Mouse (Mus musculus): ENCODE results near the gene Bcar1. TPM values are rescaled to one million over a fixed set of nuclear protein-coding genes. Genes with fewer than 3 reads are reported as not detected.

Bcar1 gene
- polyA plus RNA-seq, 1 experiment, result 29.5 TPM

- no peaks in the 10 kb centered on the region for H3K27me3 ChIP-seq (ENCODE audit: control insufficient read depth, insufficient read depth, low read length)
- peak overlapping the region; percentile 90 for H3K27ac ChIP-seq (ENCODE audit: control insufficient read depth, insufficient read depth, low read depth, low read length)
- H3K36me3 ChIP-seq (ENCODE audit: control insufficient read depth, insufficient read depth, low read length), result no peaks in the 10 kb centered on the region
- H3K4me1 ChIP-seq (ENCODE audit: control insufficient read depth, insufficient read depth, low read length), result peaks cover 34% of the 10 kb centered on the region
- peak overlapping the region; percentile 96 for H3K4me3 ChIP-seq (ENCODE audit: control insufficient read depth, low read depth, low read length)
- TF ChIP-seq POLR2A (IDR thresholded peaks at IDR 0.05; ENCODE audit: control insufficient read depth, low read depth, low read length) (no peak), CTCF (IDR thresholded peaks at IDR 0.05; ENCODE audit: control insufficient read depth, insufficient read depth, insufficient replicate concordance, low read depth, low read length) (no peak)
These were observed 12.2 kb downstream of the Bcar1 start for GRCm38 (mm10) chr8:111731231-111731977.

- Histone ChIP-seq H3K27ac (ENCODE audit: control insufficient read depth, insufficient read depth, low read depth, low read length) (peak overlapping the region; percentile 34; the same call in 1 of the 2 replicates), H3K4me1 (ENCODE audit: control insufficient read depth, insufficient read depth, low read length) (peaks cover 28% of the 10 kb centered on the region), H3K36me3 (ENCODE audit: control insufficient read depth, insufficient read depth, low read length) (no peaks in the 10 kb centered on the region), H3K4me3 (ENCODE audit: control insufficient read depth, low read depth, low read length) (no peak overlapping the region), H3K27me3 (ENCODE audit: control insufficient read depth, insufficient read depth, low read length) (no peaks in the 10 kb centered on the region)
- TF ChIP-seq POLR2A (IDR thresholded peaks at IDR 0.05; ENCODE audit: control insufficient read depth, low read depth, low read length), result 0 out of 2 replicates have a peak, but pooled peaks have one; percentile 19
- TF ChIP-seq CTCF (IDR thresholded peaks at IDR 0.05; ENCODE audit: control insufficient read depth, insufficient read depth, insufficient replicate concordance, low read depth, low read length), result no peak
These were observed 14.1 kb downstream of the Bcar1 start for GRCm38 (mm10) chr8:111729233-111730170.

- H3K27ac ChIP-seq (ENCODE audit: control insufficient read depth, insufficient read depth, low read depth, low read length), result no peak overlapping the region
- H3K27me3 ChIP-seq (ENCODE audit: control insufficient read depth, insufficient read depth, low read length), result no peaks in the 10 kb centered on the region
- TF ChIP-seq POLR2A (IDR thresholded peaks at IDR 0.05; ENCODE audit: control insufficient read depth, low read depth, low read length) (no peak), CTCF (IDR thresholded peaks at IDR 0.05; ENCODE audit: control insufficient read depth, insufficient read depth, insufficient replicate concordance, low read depth, low read length) (no peak)
- peaks cover 28% of the 10 kb centered on the region for H3K4me1 ChIP-seq (ENCODE audit: control insufficient read depth, insufficient read depth, low read length)
- no peaks in the 10 kb centered on the region for H3K36me3 ChIP-seq (ENCODE audit: control insufficient read depth, insufficient read depth, low read length)
- no peak overlapping the region for H3K4me3 ChIP-seq (ENCODE audit: control insufficient read depth, low read depth, low read length)
These were observed 15.1 kb downstream of the Bcar1 start for GRCm38 (mm10) chr8:111728481-111728880.

GRCm38 (mm10) chr8:111727553-111727952, 16.1 kb downstream of the Bcar1 start:
- Histone ChIP-seq H3K27ac (ENCODE audit: control insufficient read depth, insufficient read depth, low read depth, low read length) (0 out of 2 replicates have a peak overlapping the region, but pooled peaks have one; percentile 3), H3K4me1 (ENCODE audit: control insufficient read depth, insufficient read depth, low read length) (peaks cover 25% of the 10 kb centered on the region), H3K4me3 (ENCODE audit: control insufficient read depth, low read depth, low read length) (no peak overlapping the region), H3K27me3 (ENCODE audit: control insufficient read depth, insufficient read depth, low read length) (no peaks in the 10 kb centered on the region), H3K36me3 (ENCODE audit: control insufficient read depth, insufficient read depth, low read length) (no peaks in the 10 kb centered on the region)
- TF ChIP-seq CTCF (IDR thresholded peaks at IDR 0.05; ENCODE audit: control insufficient read depth, insufficient read depth, insufficient replicate concordance, low read depth, low read length), result no peak
- no peak for TF ChIP-seq POLR2A (IDR thresholded peaks at IDR 0.05; ENCODE audit: control insufficient read depth, low read depth, low read length)

- H3K27ac ChIP-seq (ENCODE audit: control insufficient read depth, insufficient read depth, low read depth, low read length), result no peak overlapping the region
- TF ChIP-seq CTCF (IDR thresholded peaks at IDR 0.05; ENCODE audit: control insufficient read depth, insufficient read depth, insufficient replicate concordance, low read depth, low read length) (no peak), POLR2A (IDR thresholded peaks at IDR 0.05; ENCODE audit: control insufficient read depth, low read depth, low read length) (no peak)
- no peaks in the 10 kb centered on the region; the same call in 1 of the 2 replicates for H3K36me3 ChIP-seq (ENCODE audit: control insufficient read depth, insufficient read depth, low read length)
- no peaks in the 10 kb centered on the region for H3K27me3 ChIP-seq (ENCODE audit: control insufficient read depth, insufficient read depth, low read length)
- H3K4me3 ChIP-seq (ENCODE audit: control insufficient read depth, low read depth, low read length), result no peak overlapping the region
- H3K4me1 ChIP-seq (ENCODE audit: control insufficient read depth, insufficient read depth, low read length), result peaks cover 19% of the 10 kb centered on the region
These were observed 17.3 kb downstream of the Bcar1 start for GRCm38 (mm10) chr8:111726102-111726900.

- no peak overlapping the region for H3K4me3 ChIP-seq (ENCODE audit: control insufficient read depth, low read depth, low read length)
- TF ChIP-seq CTCF (IDR thresholded peaks at IDR 0.05; ENCODE audit: control insufficient read depth, insufficient read depth, insufficient replicate concordance, low read depth, low read length) (no peak), POLR2A (IDR thresholded peaks at IDR 0.05; ENCODE audit: control insufficient read depth, low read depth, low read length) (no peak)
- peaks cover 10% of the 10 kb centered on the region for H3K4me1 ChIP-seq (ENCODE audit: control insufficient read depth, insufficient read depth, low read length)
- H3K36me3 ChIP-seq (ENCODE audit: control insufficient read depth, insufficient read depth, low read length), result peaks cover 4% of the 10 kb centered on the region; the same call in 1 of the 2 replicates
- no peak overlapping the region for H3K27ac ChIP-seq (ENCODE audit: control insufficient read depth, insufficient read depth, low read depth, low read length)
- no peaks in the 10 kb centered on the region for H3K27me3 ChIP-seq (ENCODE audit: control insufficient read depth, insufficient read depth, low read length)
These were observed 18.3 kb downstream of the Bcar1 start for GRCm38 (mm10) chr8:111725341-111725740.

Data from testis, adult 2 months (tissue).